In the genomic region with DNA sequence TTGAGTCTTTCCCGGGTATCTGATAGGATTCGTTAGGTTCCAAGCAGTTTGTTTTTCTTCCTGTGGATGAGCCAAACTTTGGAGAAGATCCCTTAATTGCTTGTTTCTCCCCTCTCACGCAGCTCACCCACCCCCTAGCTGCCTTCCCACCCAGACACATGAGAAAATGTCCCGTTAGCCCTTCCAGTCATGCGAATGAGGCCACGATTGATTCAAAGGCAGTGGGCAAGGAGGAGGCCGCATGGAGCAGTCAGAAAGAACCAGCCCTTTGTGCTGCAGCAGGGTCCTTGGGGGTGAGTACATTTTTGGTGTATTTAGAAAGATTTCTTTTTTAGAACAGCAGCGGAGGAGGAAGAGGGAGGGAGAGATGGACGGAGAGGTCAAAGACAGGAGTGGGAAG, we compare ENCODE assay signal across 17 mouse cellular contexts. TPM values are rescaled to one million over a fixed set of nuclear protein-coding genes. Genes with fewer than 3 reads are reported as not detected.
DNase-seq lines count a peak whose midpoint lies in the region; ATAC-seq and TF ChIP-seq lines count a peak whose summit lies in the region.
"Had no signal": no experiment of that assay in that cellular context is flagged by ENCODE, and none has a peak within 500 bp of the region (broad histone marks: within the 10 kb centered on the region; RNA-seq: fewer than 3 reads in every experiment).

No protein-coding gene starts in this region.

- H3K4me1 ChIP-seq in heart, adult 2 months (ENCODE audit: control insufficient read depth, insufficient read depth, low read length): peaks cover 5% of the 10 kb centered on the region
- H3K4me1 ChIP-seq in heart, embryonic 12.5 days (replicated peaks): peaks cover 21% of the 10 kb centered on the region
- peaks cover 49% of the 10 kb centered on the region for H3K4me1 ChIP-seq in embryonic facial prominence, embryonic 13.5 days
- H3K4me1 ChIP-seq: megakaryocyte, embryonic 14.5 days had no signal

- no peak for ATAC-seq in heart, embryonic 12.5 days (ENCODE audit: insufficient number of reproducible peaks, low FRiP score)
- no peak for ATAC-seq in embryonic facial prominence, embryonic 13.5 days (ENCODE audit: insufficient number of reproducible peaks, insufficient read depth, low FRiP score, low TSS enrichment, low read depth)
- ATAC-seq in megakaryocyte-erythroid progenitor cell, adult 5-6 weeks (replicated peaks; ENCODE audit: low FRiP score, low TSS enrichment, poor library complexity, severe bottlenecking): no peak
- ATAC-seq: inflammation-experienced regulatory T-cells, adult 6 months had no signal

- no peak overlapping the region for H3K4me3 ChIP-seq in heart, adult 2 months
- H3K4me3 ChIP-seq in heart, embryonic 12.5 days: no peak overlapping the region
- no peak overlapping the region for H3K4me3 ChIP-seq in left cerebral cortex, adult 2 months
- no peak overlapping the region for H3K4me3 ChIP-seq in embryonic facial prominence, embryonic 13.5 days
- H3K4me3 ChIP-seq: megakaryocyte, embryonic 14.5 days had no signal

- peaks cover 4% of the 10 kb centered on the region; the same call in 1 of the 2 replicates for H3K9me3 ChIP-seq in heart, embryonic 12.5 days (replicated peaks)
- H3K9me3 ChIP-seq in embryonic facial prominence, embryonic 13.5 days: no peaks in the 10 kb centered on the region
- H3K9me3 ChIP-seq: megakaryocyte, embryonic 14.5 days had no signal

- no peak for TF ChIP-seq POLR2A in heart, adult 2 months (IDR thresholded peaks at IDR 0.05; ENCODE audit: insufficient read depth, low read depth, low read length)

- TF ChIP-seq CTCF in heart, adult 2 months (IDR thresholded peaks at IDR 0.05): no peak
- TF ChIP-seq CTCF in left cerebral cortex, adult 2 months (IDR thresholded peaks at IDR 0.05): no peak

- intact Hi-C loops in heart, adult 2 months (cut with DNase I): loop anchor here (5.0 kb wide), 1 partner anchor 43 kb away; no protein-coding TSS in a partner anchor
- intact Hi-C loops in left cerebral cortex, adult 2 months (cut with DNase I): loop anchor here (2.0 kb wide), 1 partner anchor 26 kb away; a partner anchor contains a TSS
- intact Hi-C loops in left cerebral cortex, postnatal 14 days (cut with DNase I): loop anchor here (5.0 kb wide), 1 partner anchor 43 kb away; no protein-coding TSS in a partner anchor

- H3K4me2 ChIP-seq in heart, embryonic 12.5 days: no peak overlapping the region
- no peak overlapping the region for H3K4me2 ChIP-seq in embryonic facial prominence, embryonic 13.5 days

- H3K27me3 ChIP-seq in heart, adult 2 months (ENCODE audit: control insufficient read depth, insufficient read depth, low read length): 0 out of 2 replicates have a peak, but pooled peaks cover 2% of the 10 kb centered on the region
- peaks cover 15% of the 10 kb centered on the region for H3K27me3 ChIP-seq in heart, embryonic 12.5 days (replicated peaks)
- peaks cover 9% of the 10 kb centered on the region for H3K27me3 ChIP-seq in embryonic facial prominence, embryonic 13.5 days

- no peak overlapping the region for H3K9ac ChIP-seq in heart, adult 2 months (ENCODE audit: low read depth, low read length)
- no peak overlapping the region for H3K9ac ChIP-seq in heart, embryonic 12.5 days
- H3K9ac ChIP-seq in embryonic facial prominence, embryonic 13.5 days: no peak overlapping the region

- no peak for DNase-seq in heart, adult 2 months
- no peak for DNase-seq in left cerebral cortex, adult 2 months (ENCODE audit: extremely low spot score in 1 of 2, low spot score in 2 of 2)
- DNase-seq in left cerebral cortex, adult 11 months (ENCODE audit: low spot score): no peak
- peak; percentile 71 for DNase-seq in retina, embryonic 14.5 days (ENCODE audit: low spot score)
- no peak for DNase-seq in left cerebral cortex, postnatal 14 days (ENCODE audit: low spot score in 2 of 2)
- DNase-seq: adrenal gland, postnatal 36 days; cerebellum, adult 11 months; left cerebral cortex, postnatal 4 days; thymus, adult 18-20 months had no signal

- 65% methylated on average over 9 of the region's 9 CpGs for WGBS in heart, adult 2 months
- 60% methylated on average over 9 of the region's 9 CpGs for WGBS in heart, embryonic 12.5 days
- WGBS in embryonic facial prominence, embryonic 13.5 days: 40% methylated on average over 9 of the region's 9 CpGs

- no peak for TF ChIP-seq EP300 in heart, adult 2 months (IDR thresholded peaks at IDR 0.05; ENCODE audit: insufficient read depth, low read depth, low read length)

- no peaks in the 10 kb centered on the region for H3K79me2 ChIP-seq in heart, adult 2 months (replicated peaks; ENCODE audit: control insufficient read depth, insufficient read depth, low read length)

- peak overlapping the region; percentile 2; the same call in 1 of the 2 replicates for H3K27ac ChIP-seq in heart, adult 2 months
- no peak overlapping the region for H3K27ac ChIP-seq in heart, embryonic 12.5 days (ENCODE audit: poor library complexity, severe bottlenecking)
- H3K27ac ChIP-seq in left cerebral cortex, adult 2 months: peak overlapping the region; percentile 24; the same call in 1 of the 2 replicates
- H3K27ac ChIP-seq in embryonic facial prominence, embryonic 13.5 days: peak overlapping the region; percentile 68

- no peaks in the 10 kb centered on the region for H3K36me3 ChIP-seq in heart, adult 2 months (ENCODE audit: control insufficient read depth, insufficient read depth, low read length)
- no peaks in the 10 kb centered on the region for H3K36me3 ChIP-seq in heart, embryonic 12.5 days
- no peaks in the 10 kb centered on the region for H3K36me3 ChIP-seq in embryonic facial prominence, embryonic 13.5 days

RNA-seq across cellular contexts. Expression of a gene that starts 25.5 kb away (rescaled TPM):
- total RNA-seq in heart, adult 2 months (2021): 10 to 100 TPM in 1 of 2 experiments, 1 to 10 TPM in 1; 6.8 to 11.8 TPM
- polyA plus RNA-seq in heart, adult 2 months (2012; rRNA removed): 15.1 and 24.0 TPM in 2 replicates
- polyA plus RNA-seq in heart, embryonic 12.5 days (2016; fragmentation: Nextera tagmentation; extraction: Ambion mirVana): 37.1 and 37.6 TPM in 2 replicates
- 10 to 100 TPM; 13.3 to 18.0 TPM for total RNA-seq in left cerebral cortex, adult 2 months (2021)
- 81.8 and 86.1 TPM in 2 replicates for polyA plus RNA-seq in embryonic facial prominence, embryonic 13.5 days (2015; fragmentation: Nextera tagmentation; extraction: Ambion mirVana)
- total RNA-seq in left cerebral cortex, postnatal 14 days (2021): 10 to 100 TPM; 13.6 to 14.2 TPM
- 23.8 and 24.9 TPM in 2 replicates for total RNA-seq in megakaryocyte-erythroid progenitor cell, adult 5-6 weeks (2014; fragmentation: Nextera tagmentation)
- 5.7 and 17.9 TPM in 2 replicates for total RNA-seq in megakaryocyte-erythroid progenitor cell, adult 5-6 weeks (2017)

RNA-seq across cellular contexts. Expression of a gene that starts 45.5 kb away (rescaled TPM):
- under 1 TPM; 0.08 to 0.11 TPM for total RNA-seq in heart, adult 2 months (2021)
- 0.33 TPM in 1 of 2 replicates, not detected in the other for polyA plus RNA-seq in heart, adult 2 months (2012; rRNA removed)
- polyA plus RNA-seq in heart, embryonic 12.5 days (2016; fragmentation: Nextera tagmentation; extraction: Ambion mirVana): 0.06 and 0.29 TPM in 2 replicates
- total RNA-seq in left cerebral cortex, adult 2 months (2021): not detected
- polyA plus RNA-seq in embryonic facial prominence, embryonic 13.5 days (2015; fragmentation: Nextera tagmentation; extraction: Ambion mirVana): 45.2 and 50.1 TPM in 2 replicates
- under 1 TPM; 0.22 to 0.23 TPM for total RNA-seq in left cerebral cortex, postnatal 14 days (2021)
- not detected in 2 replicates for total RNA-seq in megakaryocyte-erythroid progenitor cell, adult 5-6 weeks (2014; fragmentation: Nextera tagmentation)
- total RNA-seq in megakaryocyte-erythroid progenitor cell, adult 5-6 weeks (2017): not detected in 2 replicates
- total RNA-seq: granulocyte monocyte progenitor cell, adult 5-6 weeks; left cerebral cortex, postnatal 4 days had no signal
- polyA plus RNA-seq: inflammation-experienced regulatory T-cells, adult 6 months had no signal

RNA-seq across cellular contexts. Expression of a gene that starts 55.0 kb away (rescaled TPM):
- not detected for total RNA-seq in heart, adult 2 months (2021)
- 0.14 and 0.23 TPM in 2 replicates for polyA plus RNA-seq in heart, adult 2 months (2012; rRNA removed)
- polyA plus RNA-seq in heart, embryonic 12.5 days (2016; fragmentation: Nextera tagmentation; extraction: Ambion mirVana): not detected in 2 replicates
- under 1 TPM; 0.16 to 0.65 TPM for total RNA-seq in left cerebral cortex, adult 2 months (2021)
- polyA plus RNA-seq in embryonic facial prominence, embryonic 13.5 days (2015; fragmentation: Nextera tagmentation; extraction: Ambion mirVana): 2.0 and 2.1 TPM in 2 replicates
- not detected for total RNA-seq in left cerebral cortex, postnatal 14 days (2021)
- total RNA-seq in megakaryocyte-erythroid progenitor cell, adult 5-6 weeks (2014; fragmentation: Nextera tagmentation): not detected in 2 replicates
- total RNA-seq in megakaryocyte-erythroid progenitor cell, adult 5-6 weeks (2017): not detected in 2 replicates
- total RNA-seq: adrenal gland, postnatal 36 days; granulocyte monocyte progenitor cell, adult 5-6 weeks; heart, postnatal 14 days; left cerebral cortex, postnatal 4 days had no signal
- polyA plus RNA-seq: C2C12; inflammation-experienced regulatory T-cells, adult 6 months had no signal
